Mouse (Mus musculus) heart, embryonic 14.5 days (tissue): ENCODE data around the gene Sys1. TPM values are rescaled to one million over a fixed set of nuclear protein-coding genes. Genes with fewer than 3 reads are reported as not detected.

Source experiments
- ATAC-seq: fragments of 200-750 bp; cut with Nextera tagmentation; 2 replicates; pipeline ENCODE4 v1.8.0; 2017; ENCODE audit warnings: low read depth, moderate TSS enrichment; ENCODE audit not compliant: insufficient number of reproducible peaks, insufficient read depth, low FRiP score
- H3K27ac ChIP-seq, 2 experiments: fragments of 200-500 bp in 1 of 2; fragments of 300-500 bp in 1 of 2; sonication (generic) in 1 of 2; replicated peaks in 1 of 2; 2 replicates each; pipeline ENCODE4 v1.5.1; 2012 to 2014; ENCODE audit warnings: low read depth in 2 of 2, low read length in 2 of 2, control low read depth in 1 of 2, mild to moderate bottlenecking in 1 of 2, mixed read lengths in 1 of 2; ENCODE audit not compliant: control insufficient read depth in 1 of 2, insufficient read depth in 1 of 2
- H3K27me3 ChIP-seq: fragments of 300-500 bp; sonication (generic); 2 replicates; pipeline ENCODE4 v1.6.1; 2014; ENCODE audit warnings: mild to moderate bottlenecking, low read length, control low read depth; ENCODE audit not compliant: control insufficient read depth, insufficient read depth
- H3K36me3 ChIP-seq: fragments of 300-500 bp; sonication (generic); 2 replicates; pipeline ENCODE4 v1.6.1; 2014; ENCODE audit warnings: mild to moderate bottlenecking, control low read depth, low read length, mixed read lengths; ENCODE audit not compliant: control insufficient read depth, insufficient read depth
- H3K4me1 ChIP-seq, 2 experiments: fragments of 200-500 bp in 1 of 2; fragments of 300-500 bp in 1 of 2; sonication (generic) in 1 of 2; 2 replicates each; pipeline ENCODE4 v1.6.1; 2012 to 2014; ENCODE audit warnings: low read length in 2 of 2, control low read depth in 1 of 2, mixed read lengths in 1 of 2; ENCODE audit not compliant: control insufficient read depth in 2 of 2, insufficient read depth in 2 of 2
- H3K4me2 ChIP-seq: fragments of 300-500 bp; sonication (generic); 2 replicates; pipeline ENCODE4 v1.6.1; 2014; ENCODE audit warnings: mild to moderate bottlenecking, low read length
- H3K4me3 ChIP-seq, 2 experiments: fragments of 200-500 bp in 1 of 2; fragments of 300-500 bp in 1 of 2; sonication (generic) in 1 of 2; 2 replicates each; pipeline ENCODE4 v1.5.1; 2012 to 2014; ENCODE audit warnings: low read length in 2 of 2, mild to moderate bottlenecking in 2 of 2, control low read depth in 1 of 2, low read depth in 1 of 2, moderate library complexity in 1 of 2; ENCODE audit not compliant: control insufficient read depth in 1 of 2, insufficient read depth in 1 of 2
- H3K9ac ChIP-seq: fragments of 300-500 bp; sonication (generic); 2 replicates; pipeline ENCODE4 v1.6.1; 2014; ENCODE audit warnings: mild to moderate bottlenecking, low read length
- H3K9me3 ChIP-seq: fragments of 300-500 bp; sonication (generic); 2 replicates; pipeline ENCODE4 v1.6.1; 2016; ENCODE audit warnings: low read length, control low read depth; ENCODE audit not compliant: control insufficient read depth
- WGBS: fragments of 180-500 bp; shearing (Covaris S2); extraction: QIAGEN DNeasy Blood & Tissue Kit; methylation state at CpG from one replicate; pipeline ENCODE4 v1.1.7; 2014; 5-methylcytosine and 5-hydroxymethylcytosine counted together
- polyA plus RNA-seq: library from polyadenylated mRNA; unstranded; fragments of >200 nt; fragmentation: Nextera tagmentation; extraction: Ambion mirVana; gene quantifications from 2 replicates; pipeline ENCODE4 v1.2.1, GENCODE M21; 2014

Gene Sys1
- polyA plus RNA-seq, 1 experiment from 2014 or later = 47.6 TPM

GRCm38 (mm10) chr2:164494126-164494525 is 37.4 kb downstream of the Sys1 start:
- H3K36me3 ChIP-seq = peaks cover 20% of the 10 kb centered on the region
- no peak for ATAC-seq
- no peak overlapping the region for H3K4me3 ChIP-seq
- H3K9me3 ChIP-seq = no peaks in the 10 kb centered on the region
- 52% methylated on average over 2 of the region's 2 CpGs for WGBS
- H3K4me1 ChIP-seq = peaks cover 0 to 7% of the 10 kb centered on the region in 2 experiments; a peak in 3 of 4 replicates
- H3K27me3 ChIP-seq = no peaks in the 10 kb centered on the region
- H3K4me2 ChIP-seq = no peak overlapping the region
- no peak overlapping the region for H3K27ac ChIP-seq
- H3K9ac ChIP-seq = no peak overlapping the region

- peaks cover 0 to 7% of the 10 kb centered on the region in 2 experiments; a peak in 3 of 4 replicates for H3K4me1 ChIP-seq
- no peaks in the 10 kb centered on the region for H3K27me3 ChIP-seq
- no peak overlapping the region for H3K9ac ChIP-seq
- no peaks in the 10 kb centered on the region for H3K9me3 ChIP-seq
- H3K4me2 ChIP-seq = no peak overlapping the region
- H3K4me3 ChIP-seq = no peak overlapping the region; a peak in 1 of 4 replicates
- peaks cover 21% of the 10 kb centered on the region for H3K36me3 ChIP-seq
- H3K27ac ChIP-seq = no peak overlapping the region
- ATAC-seq = no peak
- WGBS = 40% methylated on average over 1 of the region's 1 CpGs
These were observed 39.6 kb downstream of the Sys1 start for GRCm38 (mm10) chr2:164496331-164496730.

- Histone ChIP-seq H3K9me3 (no peaks in the 10 kb centered on the region), H3K36me3 (peaks cover 26% of the 10 kb centered on the region), H3K4me2 (peak within 1 kb of the TSS; percentile 96), H3K27me3 (no peaks in the 10 kb centered on the region), H3K4me3 (peak within 1 kb of the TSS; percentile 82 to 83), H3K27ac (peak within 1 kb of the TSS; percentile 59 to 63; a peak in 2 of 4 replicates), H3K9ac (peak within 1 kb of the TSS; percentile 80), H3K4me1 (peaks cover 0 to 7% of the 10 kb centered on the region in 2 experiments; a peak in 3 of 4 replicates)
- peak; percentile 83 for ATAC-seq
- WGBS = 4% methylated on average over 43 of the region's 43 CpGs
These were observed 40.3 kb downstream of the Sys1 start, which contains the start of gene Pigt for GRCm38 (mm10) chr2:164496847-164497690. Gene Pigt (plus strand): TSS chr2:164497520.

- WGBS = 6% methylated on average over 21 of the region's 21 CpGs
- 0 out of 4 replicates have a peak overlapping the region, but pooled peaks of 1 of the 2 experiments have one; percentile 59 for H3K27ac ChIP-seq
These were observed 41.0 kb downstream of the Sys1 start for GRCm38 (mm10) chr2:164497691-164498268.

GRCm38 (mm10) chr2:164499317-164499716 is 42.6 kb downstream of the Sys1 start:
- H3K9me3 ChIP-seq = peaks cover 5% of the 10 kb centered on the region
- H3K4me2 ChIP-seq = no peak overlapping the region
- 75% methylated on average over 5 of the region's 5 CpGs for WGBS
- ATAC-seq = no peak
- peaks cover 0 to 7% of the 10 kb centered on the region in 2 experiments; a peak in 3 of 4 replicates for H3K4me1 ChIP-seq
- no peak overlapping the region for H3K9ac ChIP-seq
- peaks cover 48% of the 10 kb centered on the region for H3K36me3 ChIP-seq
- H3K4me3 ChIP-seq = no peak overlapping the region
- H3K27me3 ChIP-seq = no peaks in the 10 kb centered on the region
- no peak overlapping the region for H3K27ac ChIP-seq

More at GRCm38 (mm10) chr2:164497691-164498268, 41.0 kb downstream of the Sys1 start:
- Histone ChIP-seq H3K9me3 (no peaks in the 10 kb centered on the region), H3K4me2 (peak overlapping the region; percentile 96), H3K27me3 (no peaks in the 10 kb centered on the region), H3K9ac (peak overlapping the region; percentile 80), H3K4me1 (peaks cover 0 to 7% of the 10 kb centered on the region in 2 experiments; a peak in 3 of 4 replicates), H3K4me3 (peak overlapping the region; percentile 82 to 83), H3K36me3 (peaks cover 33% of the 10 kb centered on the region)
- ATAC-seq = no peak

- Histone ChIP-seq H3K36me3 (peaks cover 60% of the 10 kb centered on the region), H3K4me2 (no peak overlapping the region), H3K9ac (no peak overlapping the region), H3K4me3 (no peak overlapping the region), H3K27ac (no peak overlapping the region), H3K4me1 (peaks cover 0 to 7% of the 10 kb centered on the region in 2 experiments; a peak in 3 of 4 replicates), H3K9me3 (peaks cover 7% of the 10 kb centered on the region), H3K27me3 (no peaks in the 10 kb centered on the region)
- no peak for ATAC-seq
- WGBS = 89% methylated on average over 7 of the region's 7 CpGs
These were observed 43.7 kb downstream of the Sys1 start for GRCm38 (mm10) chr2:164500511-164500910.

- Histone ChIP-seq H3K27me3 (no peaks in the 10 kb centered on the region), H3K36me3 (peaks cover 60% of the 10 kb centered on the region), H3K9ac (no peak overlapping the region), H3K9me3 (peaks cover 7% of the 10 kb centered on the region), H3K4me2 (no peak overlapping the region), H3K27ac (no peak overlapping the region), H3K4me3 (no peak overlapping the region), H3K4me1 (no peaks in the 10 kb centered on the region)
- no peak for ATAC-seq
- WGBS = 93% methylated on average over 3 of the region's 3 CpGs
These were observed 48.2 kb downstream of the Sys1 start for GRCm38 (mm10) chr2:164504919-164505318.
